Mouse (Mus musculus) neural tube, embryonic 12.5 days (tissue): ENCODE measurements around the gene Rgs3. TPM values are rescaled to one million over a fixed set of nuclear protein-coding genes. Genes with fewer than 3 reads are reported as not detected.

Source experiments
- ATAC-seq: fragments of 200-750 bp; cut with Nextera tagmentation; 2 replicates; pipeline ENCODE4 v1.8.0; 2017; ENCODE audit warnings: low read depth, mild to moderate bottlenecking, moderate TSS enrichment, moderate library complexity; ENCODE audit not compliant: low FRiP score
- H3K27ac ChIP-seq: fragments of 300-500 bp; sonication (generic); 2 replicates; pipeline ENCODE4 v1.5.1; 2016
- H3K27me3 ChIP-seq: fragments of 300-500 bp; sonication (generic); replicated peaks from 2 replicates; pipeline ENCODE4 v1.6.1; 2016; ENCODE audit warnings: mild to moderate bottlenecking
- H3K36me3 ChIP-seq: fragments of 300-500 bp; sonication (generic); 2 replicates; pipeline ENCODE4 v1.6.1; 2016; ENCODE audit warnings: mild to moderate bottlenecking
- H3K4me1 ChIP-seq: fragments of 300-500 bp; sonication (generic); 2 replicates; pipeline ENCODE4 v1.6.1; 2016
- H3K4me2 ChIP-seq: fragments of 300-500 bp; sonication (generic); replicated peaks from 2 replicates; pipeline ENCODE4 v1.6.1; 2016; ENCODE audit warnings: mild to moderate bottlenecking
- H3K4me3 ChIP-seq: fragments of 300-500 bp; sonication (generic); 2 replicates; pipeline ENCODE4 v1.5.1; 2016
- H3K9ac ChIP-seq: fragments of 300-500 bp; sonication (generic); 2 replicates; pipeline ENCODE4 v1.6.1; 2016; ENCODE audit warnings: mild to moderate bottlenecking
- H3K9me3 ChIP-seq: fragments of 300-500 bp; sonication (generic); 2 replicates; pipeline ENCODE4 v1.6.1; 2016; ENCODE audit warnings: mild to moderate bottlenecking
- WGBS: fragments of 180-500 bp; shearing (Covaris S2); methylation state at CpG from one replicate; pipeline ENCODE4 v1.1.7; 2016; 5-methylcytosine and 5-hydroxymethylcytosine counted together
- polyA plus RNA-seq: library from polyadenylated mRNA; unstranded; fragments of >200 nt; fragmentation: Nextera tagmentation; extraction: Ambion mirVana; gene quantifications from 2 replicates; pipeline ENCODE4 v1.2.1, GENCODE M21; 2016

Rgs3 gene
- polyA plus RNA-seq, 1 experiment from 2014 or later: 77.3 TPM

- Histone ChIP-seq H3K27ac (no peak overlapping the region), H3K4me3 (no peak overlapping the region), H3K9me3 (peaks cover 4% of the 10 kb centered on the region; the same call in 1 of the 2 replicates), H3K36me3 (no peaks in the 10 kb centered on the region), H3K4me1 (peaks cover 7% of the 10 kb centered on the region), H3K4me2 (no peak overlapping the region), H3K9ac (no peak overlapping the region), H3K27me3 (no peaks in the 10 kb centered on the region)
- no peak for ATAC-seq
- WGBS: 94% methylated on average over 5 of the region's 5 CpGs
Measured at GRCm38 (mm10) chr4:62726282-62726937, 166.8 kb downstream of the Rgs3 start.

GRCm38 (mm10) chr4:62727541-62728303 lies 168.1 kb downstream of the Rgs3 start:
- H3K9me3 ChIP-seq: peaks cover 4% of the 10 kb centered on the region; the same call in 1 of the 2 replicates
- H3K4me2 ChIP-seq: no peak overlapping the region
- no peak overlapping the region for H3K9ac ChIP-seq
- WGBS: 68% methylated on average over 20 of the region's 20 CpGs
- H3K27ac ChIP-seq: no peak overlapping the region
- H3K4me3 ChIP-seq: no peak overlapping the region
- ATAC-seq: no peak
- no peaks in the 10 kb centered on the region for H3K36me3 ChIP-seq
- no peaks in the 10 kb centered on the region for H3K27me3 ChIP-seq
- H3K4me1 ChIP-seq: no peaks in the 10 kb centered on the region

GRCm38 (mm10) chr4:62728471-62728870 lies 168.8 kb downstream of the Rgs3 start:
- Histone ChIP-seq H3K4me3 (no peak overlapping the region), H3K27ac (no peak overlapping the region), H3K9ac (no peak overlapping the region), H3K36me3 (no peaks in the 10 kb centered on the region), H3K4me1 (peaks cover 4% of the 10 kb centered on the region; the same call in 1 of the 2 replicates), H3K4me2 (no peak overlapping the region), H3K27me3 (no peaks in the 10 kb centered on the region), H3K9me3 (peaks cover 4% of the 10 kb centered on the region; the same call in 1 of the 2 replicates)
- WGBS: 82% methylated on average over 6 of the region's 6 CpGs
- ATAC-seq: no peak

GRCm38 (mm10) chr4:62729191-62729590 lies 169.5 kb downstream of the Rgs3 start:
- Histone ChIP-seq H3K4me3 (no peak overlapping the region), H3K9ac (no peak overlapping the region), H3K4me1 (peaks cover 4% of the 10 kb centered on the region; the same call in 1 of the 2 replicates), H3K36me3 (no peaks in the 10 kb centered on the region), H3K27me3 (no peaks in the 10 kb centered on the region), H3K4me2 (no peak overlapping the region), H3K9me3 (peaks cover 4% of the 10 kb centered on the region; the same call in 1 of the 2 replicates), H3K27ac (no peak overlapping the region)
- 89% methylated on average over 4 of the region's 4 CpGs for WGBS
- no peak for ATAC-seq

GRCm38 (mm10) chr4:62729941-62730340 lies 170.3 kb downstream of the Rgs3 start:
- H3K27me3 ChIP-seq: no peaks in the 10 kb centered on the region
- no peak overlapping the region for H3K27ac ChIP-seq
- no peaks in the 10 kb centered on the region for H3K36me3 ChIP-seq
- ATAC-seq: no peak
- no peaks in the 10 kb centered on the region; the same call in 1 of the 2 replicates for H3K9me3 ChIP-seq
- no peak overlapping the region for H3K4me3 ChIP-seq
- peaks cover 4% of the 10 kb centered on the region; the same call in 1 of the 2 replicates for H3K4me1 ChIP-seq
- no peak overlapping the region for H3K4me2 ChIP-seq
- WGBS: 79% methylated on average over 5 of the region's 5 CpGs
- H3K9ac ChIP-seq: no peak overlapping the region

- Histone ChIP-seq H3K27ac (no peak overlapping the region), H3K9ac (no peak overlapping the region), H3K4me2 (no peak overlapping the region), H3K27me3 (no peaks in the 10 kb centered on the region), H3K36me3 (no peaks in the 10 kb centered on the region), H3K4me1 (peaks cover 11% of the 10 kb centered on the region), H3K4me3 (no peak overlapping the region), H3K9me3 (no peaks in the 10 kb centered on the region)
- WGBS: 84% methylated on average over 3 of the region's 3 CpGs
- no peak for ATAC-seq
Measured at GRCm38 (mm10) chr4:62730861-62731260, 171.2 kb downstream of the Rgs3 start.

- Histone ChIP-seq H3K9ac (no peak overlapping the region), H3K4me1 (peaks cover 16% of the 10 kb centered on the region), H3K9me3 (no peaks in the 10 kb centered on the region), H3K36me3 (no peaks in the 10 kb centered on the region), H3K27me3 (no peaks in the 10 kb centered on the region), H3K27ac (no peak overlapping the region), H3K4me3 (no peak overlapping the region), H3K4me2 (no peak overlapping the region)
- ATAC-seq: no peak
- 90% methylated on average over 6 of the region's 6 CpGs for WGBS
Measured at GRCm38 (mm10) chr4:62731531-62732063, 171.9 kb downstream of the Rgs3 start.

GRCm38 (mm10) chr4:62732096-62732495 lies 172.4 kb downstream of the Rgs3 start:
- WGBS: 74% methylated on average over 7 of the region's 7 CpGs

GRCm38 (mm10) chr4:62732840-62733239 lies 173.2 kb downstream of the Rgs3 start:
- no peaks in the 10 kb centered on the region for H3K9me3 ChIP-seq
- no peak overlapping the region for H3K4me2 ChIP-seq
- ATAC-seq: no peak
- H3K27me3 ChIP-seq: no peaks in the 10 kb centered on the region
- no peak overlapping the region for H3K4me3 ChIP-seq
- no peak overlapping the region for H3K27ac ChIP-seq
- H3K4me1 ChIP-seq: peaks cover 16% of the 10 kb centered on the region
- 54% methylated on average over 2 of the region's 2 CpGs for WGBS
- H3K36me3 ChIP-seq: no peaks in the 10 kb centered on the region
- H3K9ac ChIP-seq: no peak overlapping the region

More at GRCm38 (mm10) chr4:62732096-62732495, 172.4 kb downstream of the Rgs3 start:
- Histone ChIP-seq H3K36me3 (no peaks in the 10 kb centered on the region), H3K9me3 (no peaks in the 10 kb centered on the region), H3K9ac (no peak overlapping the region), H3K4me2 (no peak overlapping the region), H3K27ac (no peak overlapping the region), H3K4me1 (peaks cover 16% of the 10 kb centered on the region), H3K27me3 (no peaks in the 10 kb centered on the region), H3K4me3 (no peak overlapping the region)
- no peak for ATAC-seq

GRCm38 (mm10) chr4:62733938-62734337 lies 174.3 kb downstream of the Rgs3 start:
- WGBS: 76% methylated on average over 4 of the region's 4 CpGs
- H3K4me1 ChIP-seq: peaks cover 16% of the 10 kb centered on the region
- H3K36me3 ChIP-seq: no peaks in the 10 kb centered on the region
- no peaks in the 10 kb centered on the region for H3K9me3 ChIP-seq
- H3K4me3 ChIP-seq: no peak overlapping the region
- no peak overlapping the region for H3K9ac ChIP-seq
- no peak overlapping the region for H3K4me2 ChIP-seq
- H3K27me3 ChIP-seq: no peaks in the 10 kb centered on the region
- H3K27ac ChIP-seq: no peak overlapping the region
- ATAC-seq: no peak

GRCm38 (mm10) chr4:62735291-62735690 lies 175.6 kb downstream of the Rgs3 start:
- Histone ChIP-seq H3K36me3 (no peaks in the 10 kb centered on the region), H3K4me3 (no peak overlapping the region), H3K4me2 (no peak overlapping the region), H3K4me1 (peaks cover 16% of the 10 kb centered on the region), H3K9ac (no peak overlapping the region), H3K9me3 (no peaks in the 10 kb centered on the region), H3K27me3 (no peaks in the 10 kb centered on the region), H3K27ac (no peak overlapping the region)
- WGBS: 65% methylated on average over 8 of the region's 8 CpGs
- ATAC-seq: no peak

GRCm38 (mm10) chr4:62735878-62736277 lies 176.2 kb downstream of the Rgs3 start:
- no peaks in the 10 kb centered on the region for H3K27me3 ChIP-seq
- no peaks in the 10 kb centered on the region for H3K9me3 ChIP-seq
- WGBS: 63% methylated on average over 9 of the region's 9 CpGs
- H3K4me1 ChIP-seq: peaks cover 16% of the 10 kb centered on the region
- no peak overlapping the region for H3K27ac ChIP-seq
- no peak overlapping the region for H3K4me2 ChIP-seq
- no peak overlapping the region for H3K9ac ChIP-seq
- no peaks in the 10 kb centered on the region for H3K36me3 ChIP-seq
- no peak overlapping the region for H3K4me3 ChIP-seq
- ATAC-seq: no peak
